Mouse (Mus musculus) limb, embryonic 10.5 days (tissue): ENCODE results near the gene Vmn1r116. TPM values are rescaled to one million over a fixed set of nuclear protein-coding genes. Genes with fewer than 3 reads are reported as not detected.
"Not testable (repeated sequence)": the region's sequence is repeated elsewhere in the genome, so short reads cannot be mapped to it uniquely, and the experiment has no call there.

ENCODE experiments used
- DNase-seq: peaks from one replicate; pipeline ENCODE4 v3.0.0-alpha.2; 2017; ENCODE audit warnings: low spot score
- H3K27ac ChIP-seq: fragments of 300-500 bp; sonication (generic); 2 replicates; pipeline ENCODE4 v1.5.1; 2016; ENCODE audit warnings: mild to moderate bottlenecking
- H3K27me3 ChIP-seq: fragments of 300-500 bp; sonication (generic); 2 replicates; pipeline ENCODE4 v1.6.1; 2016; ENCODE audit warnings: low read depth, mild to moderate bottlenecking; ENCODE audit not compliant: poor library complexity, severe bottlenecking
- H3K36me3 ChIP-seq: fragments of 300-500 bp; sonication (generic); 2 replicates; pipeline ENCODE4 v1.6.1; 2016; ENCODE audit warnings: mild to moderate bottlenecking, moderate library complexity
- H3K4me1 ChIP-seq: fragments of 300-500 bp; sonication (generic); 2 replicates; pipeline ENCODE4 v1.6.1; 2016
- H3K4me3 ChIP-seq: fragments of 300-500 bp; sonication (generic); 2 replicates; pipeline ENCODE4 v1.5.1; 2016; ENCODE audit warnings: mild to moderate bottlenecking, moderate library complexity
- H3K9me3 ChIP-seq: fragments of 300-500 bp; sonication (generic); replicated peaks from 2 replicates; pipeline ENCODE4 v1.6.1; 2016; ENCODE audit warnings: mild to moderate bottlenecking
- WGBS: fragments of 180-500 bp; shearing (Covaris S2); methylation state at CpG from one replicate; pipeline ENCODE4 v1.1.7; 2016; 5-methylcytosine and 5-hydroxymethylcytosine counted together
- polyA plus RNA-seq: library from polyadenylated mRNA; unstranded; fragments of >200 nt; fragmentation: Nextera tagmentation; extraction: Ambion mirVana; gene quantifications from 2 replicates; pipeline ENCODE4 v1.2.1, GENCODE M21; 2016

Gene Vmn1r116
- polyA plus RNA-seq, result not detected in 2 replicates

DNA sequence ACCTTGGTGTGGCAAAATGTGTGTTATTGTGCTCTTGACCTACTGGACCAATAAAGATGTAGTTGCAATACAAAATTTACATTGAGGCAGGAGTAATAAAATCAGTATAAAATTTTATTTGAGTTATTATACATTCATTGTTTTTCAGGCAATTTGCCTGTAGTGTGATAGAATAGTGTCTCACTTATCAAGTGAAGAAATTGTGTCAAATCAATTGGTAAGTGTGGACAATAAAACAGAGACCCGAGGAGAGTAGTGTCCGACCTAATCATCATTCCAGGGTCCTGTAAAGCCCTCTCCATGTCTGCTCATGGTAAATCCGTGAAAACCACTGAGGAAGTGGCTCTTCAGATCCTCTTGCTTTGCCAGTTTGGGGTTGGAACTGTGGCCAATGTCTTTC, at the start of gene Vmn1r116:
TSS of gene Vmn1r116 (plus strand) at position 301 of the 400 bp plus-strand sequence.
- H3K36me3 ChIP-seq, H3K4me3 ChIP-seq, DNase-seq, H3K9me3 ChIP-seq, H3K27me3 ChIP-seq, H3K4me1 ChIP-seq, H3K27ac ChIP-seq: not testable (repeated sequence)
- WGBS, result 72% methylated on average over 3 of the region's 3 CpGs

DNA sequence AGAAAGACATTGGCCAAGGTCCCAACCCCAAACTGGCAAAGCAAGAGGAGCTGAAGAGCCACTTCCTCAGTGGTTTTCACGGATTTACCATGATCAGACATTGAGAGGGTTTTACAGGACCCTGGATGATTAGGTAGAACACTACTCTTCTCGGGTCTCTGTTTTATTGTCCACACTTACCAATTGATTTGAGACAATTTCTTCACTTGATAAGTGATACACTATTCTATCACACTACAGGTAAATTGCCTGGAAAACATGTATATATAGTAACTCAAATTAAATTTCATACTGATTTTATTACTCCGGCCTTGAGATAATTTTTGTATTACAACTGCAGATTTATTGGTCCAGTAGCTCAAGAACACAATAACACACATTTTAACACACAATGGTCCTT, 27.2 kb upstream of the Vmn1r116 start, which contains the start of gene Vmn1r115:
TSS of gene Vmn1r115 (minus strand) at position 101 of the 400 bp plus-strand sequence.
- not testable (repeated sequence) for H3K36me3 ChIP-seq, H3K27ac ChIP-seq, H3K4me3 ChIP-seq, H3K27me3 ChIP-seq, H3K9me3 ChIP-seq, DNase-seq, H3K4me1 ChIP-seq
- WGBS, result 100% methylated on average over 1 of the region's 3 CpGs

DNA sequence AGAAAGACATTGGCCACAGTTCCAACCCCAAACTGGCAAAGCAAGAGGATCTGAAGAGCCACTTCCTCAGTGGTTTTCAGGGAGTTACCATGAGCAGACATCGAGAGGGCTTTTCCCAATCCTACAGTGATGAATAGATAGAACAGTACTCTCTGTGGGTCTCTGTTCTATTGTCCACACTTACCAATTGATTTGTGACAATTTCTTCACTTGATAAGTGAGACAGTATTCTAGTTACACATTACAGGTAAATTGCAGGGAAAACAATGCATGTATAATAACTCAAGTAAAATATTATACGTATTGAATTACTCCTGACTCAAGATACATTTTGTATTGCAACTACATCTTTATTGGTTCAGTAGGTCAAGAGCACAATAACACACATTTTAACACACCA, 12.0 kb downstream of the Vmn1r116 start, which contains the start of gene Vmn1r117:
TSS of gene Vmn1r117 (minus strand) at position 101 of the 400 bp plus-strand sequence.
- no CpG with 5 or more reads among the region's 2 CpGs for WGBS

DNA sequence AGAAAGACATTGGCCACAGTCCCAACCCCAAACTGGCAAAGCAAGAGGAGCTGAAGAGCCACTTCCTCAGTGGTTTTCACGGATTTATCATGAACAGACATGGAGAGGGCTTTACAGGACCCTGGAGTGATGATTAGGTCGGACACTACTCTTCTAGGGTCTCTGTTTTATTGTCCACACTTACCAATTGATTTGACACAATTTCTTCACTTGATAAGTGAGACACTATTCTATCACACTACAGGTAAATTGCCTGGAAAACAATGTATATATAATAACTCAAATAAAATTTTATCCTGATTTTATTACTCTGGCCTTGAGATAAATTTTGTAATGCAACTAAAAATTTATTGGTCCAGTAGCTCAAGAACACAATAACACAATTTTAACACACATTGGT, 40.2 kb downstream of the Vmn1r116 start, which contains the start of gene Vmn1r118:
TSS of gene Vmn1r118 (minus strand) at position 101 of the 400 bp plus-strand sequence.
- not testable (repeated sequence) for H3K9me3 ChIP-seq, H3K4me1 ChIP-seq, H3K36me3 ChIP-seq, H3K27me3 ChIP-seq, H3K27ac ChIP-seq, DNase-seq, H3K4me3 ChIP-seq
- no CpG with 5 or more reads among the region's 2 CpGs for WGBS

More for the DNA sequence above, 12.0 kb downstream of the Vmn1r116 start, which contains the start of gene Vmn1r117:
- DNase-seq, H3K36me3 ChIP-seq, H3K4me3 ChIP-seq, H3K27me3 ChIP-seq, H3K4me1 ChIP-seq, H3K9me3 ChIP-seq, H3K27ac ChIP-seq: not testable (repeated sequence)

Other genes with a start within 250 kb of the Vmn1r116 start
- gene Vmn1r107, start 203.3 kb upstream of the Vmn1r116 start, polyA plus RNA-seq, result not detected in 2 replicates
- gene Vmn1r111, start 169.0 kb upstream of the Vmn1r116 start, polyA plus RNA-seq, result not detected in 2 replicates
- not detected in 2 replicates for gene Gm10668, start 141.6 kb upstream of the Vmn1r116 start, polyA plus RNA-seq
- gene Vmn1r112, start 101.1 kb upstream of the Vmn1r116 start, polyA plus RNA-seq, result not detected in 2 replicates
- gene Vmn1r113, start 85.0 kb upstream of the Vmn1r116 start, polyA plus RNA-seq, result not detected in 2 replicates
- gene Vmn1r114, start 60.1 kb upstream of the Vmn1r116 start, polyA plus RNA-seq, result not detected in 2 replicates
- gene Vmn1r115, start 27.3 kb upstream of the Vmn1r116 start, polyA plus RNA-seq, result not detected in 2 replicates
- not detected in 2 replicates for gene Vmn1r117, start 11.9 kb downstream of the Vmn1r116 start, polyA plus RNA-seq
- gene Vmn1r118, start 40.1 kb downstream of the Vmn1r116 start, polyA plus RNA-seq, result not detected in 2 replicates
- not detected in 2 replicates for gene Vmn1r119, start 140.2 kb downstream of the Vmn1r116 start, polyA plus RNA-seq
- gene Vmn1r120, start 181.5 kb downstream of the Vmn1r116 start, polyA plus RNA-seq, result not detected in 2 replicates
- not detected in 2 replicates for gene Vmn1r121, start 226.3 kb downstream of the Vmn1r116 start, polyA plus RNA-seq